Comparison of ENCODE assay signal across 27 mouse cellular contexts in genomic region chr7:50755516-50755915, GRCm38 (mm10).
"Had no signal": no experiment of that assay in that cellular context is flagged by ENCODE, and none has a peak within 500 bp of the region (broad histone marks: within the 10 kb centered on the region; RNA-seq: fewer than 3 reads in every experiment).

No protein-coding gene starts in this region.

- H3K9me3 ChIP-seq: embryonic facial prominence, embryonic 10.5 days; embryonic facial prominence, embryonic 12.5 days; embryonic facial prominence, embryonic 13.5 days; embryonic facial prominence, embryonic 15.5 days; forebrain, embryonic 10.5 days; forebrain, embryonic 12.5 days; forebrain, embryonic 13.5 days; forebrain, embryonic 15.5 days had no signal

- H3K9ac ChIP-seq: embryonic facial prominence, embryonic 12.5 days; embryonic facial prominence, embryonic 13.5 days; embryonic facial prominence, embryonic 15.5 days; forebrain, embryonic 12.5 days; forebrain, embryonic 13.5 days; forebrain, embryonic 15.5 days; forebrain, postnatal 0 days had no signal

- H3K4me2 ChIP-seq: embryonic facial prominence, embryonic 12.5 days; embryonic facial prominence, embryonic 13.5 days; embryonic facial prominence, embryonic 15.5 days; forebrain, embryonic 12.5 days; forebrain, embryonic 13.5 days; forebrain, embryonic 15.5 days had no signal

- H3K27me3 ChIP-seq: embryonic facial prominence, embryonic 12.5 days; embryonic facial prominence, embryonic 13.5 days; embryonic facial prominence, embryonic 15.5 days; forebrain, embryonic 12.5 days; forebrain, embryonic 13.5 days; forebrain, embryonic 15.5 days had no signal

- H3K4me1 ChIP-seq: embryonic facial prominence, embryonic 10.5 days; embryonic facial prominence, embryonic 12.5 days; embryonic facial prominence, embryonic 13.5 days; embryonic facial prominence, embryonic 15.5 days; forebrain, embryonic 10.5 days; forebrain, embryonic 12.5 days; forebrain, embryonic 13.5 days; forebrain, embryonic 15.5 days had no signal

- H3K4me3 ChIP-seq: embryonic facial prominence, embryonic 10.5 days; embryonic facial prominence, embryonic 12.5 days; embryonic facial prominence, embryonic 13.5 days; embryonic facial prominence, embryonic 15.5 days; erythroblast, embryonic 14.5 days; forebrain, embryonic 10.5 days; forebrain, embryonic 12.5 days; forebrain, embryonic 13.5 days; forebrain, embryonic 15.5 days; gastrocnemius, adult 2 months had no signal

- H3K36me3 ChIP-seq: embryonic facial prominence, embryonic 10.5 days; embryonic facial prominence, embryonic 12.5 days; embryonic facial prominence, embryonic 13.5 days; embryonic facial prominence, embryonic 15.5 days; forebrain, embryonic 10.5 days; forebrain, embryonic 12.5 days; forebrain, embryonic 15.5 days had no signal

- H3K27ac ChIP-seq: embryonic facial prominence, embryonic 10.5 days; embryonic facial prominence, embryonic 12.5 days; embryonic facial prominence, embryonic 13.5 days; embryonic facial prominence, embryonic 15.5 days; forebrain, embryonic 10.5 days; forebrain, embryonic 12.5 days; forebrain, embryonic 13.5 days; forebrain, embryonic 15.5 days; gastrocnemius, adult 2 months had no signal

- ATAC-seq: forebrain, embryonic 13.5 days; forebrain, embryonic 14.5 days; forebrain, embryonic 15.5 days had no signal

- DNase-seq: cerebellum, adult 2 months; cerebellum, adult 8-10 months; cerebellum, adult 9-10 months; cerebellum, adult 9-11 months; cerebellum, postnatal 10 days; cerebellum, postnatal 14 days; cerebellum, postnatal 25 days; cerebellum, postnatal 36 days; embryo, embryonic 11 days; gastrocnemius, adult 2 months; gastrocnemius, postnatal 10 days; gastrocnemius, postnatal 14 days; gastrocnemius, postnatal 25 days; gastrocnemius, postnatal 36 days; heart, adult 11 months; heart, adult 18-20 months had no signal
